Mouse (Mus musculus): ENCODE results near the gene Spin2e.
"Not testable (repeated sequence)": the region's sequence is repeated elsewhere in the genome, so short reads cannot be mapped to it uniquely, and the experiment has no call there.

Gene Spin2e

GRCm38 (mm10) chrX:31618820-31619219 is at the start of gene Spin2e:
TSS of gene Spin2e (minus strand) at chrX:31618920.
- not testable (repeated sequence) for DNase-seq (ENCODE audit: low spot score)

- not testable (repeated sequence) for DNase-seq (ENCODE audit: low spot score)
Observed at GRCm38 (mm10) chrX:31574183-31574582, 44.5 kb downstream of the Spin2e start, which contains the start of gene Gm21883. TSS of gene Gm21883 (minus strand) at chrX:31574283.

Measured in testis, postnatal 14 days (tissue).